Comparison of ENCODE assay signal across 17 mouse cellular contexts in the genomic region with DNA sequence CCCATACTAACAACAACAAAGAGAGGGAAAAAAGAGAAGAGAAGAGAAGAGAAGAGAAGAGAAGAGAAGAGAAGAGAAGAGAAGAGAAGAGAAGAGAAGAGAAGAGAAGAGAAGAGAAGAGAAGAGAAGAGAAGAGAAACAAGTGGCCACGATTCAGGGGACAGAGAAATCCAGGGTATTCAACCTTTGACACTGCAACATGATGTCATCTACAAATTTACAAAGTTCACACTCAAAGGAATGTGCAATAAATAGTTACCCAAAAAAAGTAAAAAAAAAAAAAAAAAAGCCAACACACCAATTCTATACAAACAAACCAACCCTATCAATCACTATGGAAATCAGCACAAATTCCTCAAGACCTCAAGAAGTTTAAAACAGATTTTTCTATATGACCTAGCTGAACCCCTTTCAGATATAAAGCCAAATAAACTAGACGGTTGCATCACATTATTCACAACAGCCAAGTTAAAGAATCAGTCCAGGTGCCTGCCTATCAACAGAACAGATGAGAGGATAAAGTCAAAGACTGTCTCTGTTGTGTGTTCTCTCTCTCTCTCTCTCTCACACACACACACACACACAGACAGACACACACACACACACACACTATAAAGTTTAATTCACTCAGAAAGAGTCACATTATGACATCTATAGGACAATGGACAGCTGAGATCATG.
"Had no signal": no experiment of that assay in that cellular context is flagged by ENCODE, and none has a peak within 500 bp of the region (broad histone marks: within the 10 kb centered on the region; RNA-seq: fewer than 3 reads in every experiment).

No protein-coding gene starts in this region.

- H3K9me3 ChIP-seq: midbrain, embryonic 10.5 days; midbrain, embryonic 12.5 days; neural tube, embryonic 13.5 days; neural tube, embryonic 15.5 days; stomach, embryonic 15.5 days had no signal

- H3K4me1 ChIP-seq: midbrain, embryonic 10.5 days; midbrain, embryonic 12.5 days; neural tube, embryonic 13.5 days; neural tube, embryonic 15.5 days; stomach, embryonic 15.5 days had no signal

- ATAC-seq: midbrain, embryonic 16.5 days had no signal

- H3K4me2 ChIP-seq: lung, embryonic 14.5 days; midbrain, embryonic 12.5 days; neural tube, embryonic 13.5 days; neural tube, embryonic 15.5 days; stomach, embryonic 15.5 days had no signal

- H3K27me3 ChIP-seq: midbrain, embryonic 12.5 days; neural tube, embryonic 13.5 days; neural tube, embryonic 15.5 days; stomach, embryonic 15.5 days had no signal

- H3K4me3 ChIP-seq: midbrain, embryonic 10.5 days; midbrain, embryonic 12.5 days; myocyte; neural tube, embryonic 13.5 days; neural tube, embryonic 15.5 days; stomach, embryonic 15.5 days had no signal

- H3K9ac ChIP-seq: lung, embryonic 14.5 days; midbrain, embryonic 12.5 days; neural tube, embryonic 13.5 days; neural tube, embryonic 15.5 days; stomach, embryonic 15.5 days had no signal

- H3K27ac ChIP-seq: midbrain, embryonic 10.5 days; midbrain, embryonic 12.5 days; neural tube, embryonic 13.5 days; neural tube, embryonic 15.5 days; stomach, embryonic 15.5 days; stomach, postnatal 0 days had no signal

- DNase-seq: lung, adult 18-20 months; lung, embryonic 14.5 days; lung, postnatal 10 days; lung, postnatal 4 days; midbrain, embryonic 14.5 days; right cerebral cortex, postnatal 14 days; thymus, adult 2 months; thymus, postnatal 25 days; thymus, postnatal 4 days had no signal
